Mouse (Mus musculus) embryonic fibroblast, embryonic 13.5 days (primary cell): ENCODE measurements around the gene Ptk6.

Source experiments
- CTCF ChIP-seq: IDR thresholded peaks from 2 replicates; pipeline ENCODE4 v1.5.1; 2011; ENCODE audit warnings: mild to moderate bottlenecking, control low read depth, low read length, moderate library complexity, borderline replicate concordance; ENCODE audit not compliant: insufficient read depth
- POLR2A ChIP-seq: IDR thresholded peaks from 2 replicates; pipeline ENCODE4 v1.6.1; 2011; ENCODE audit warnings: low read depth, mild to moderate bottlenecking, control low read depth, low read length, moderate library complexity

DNA sequence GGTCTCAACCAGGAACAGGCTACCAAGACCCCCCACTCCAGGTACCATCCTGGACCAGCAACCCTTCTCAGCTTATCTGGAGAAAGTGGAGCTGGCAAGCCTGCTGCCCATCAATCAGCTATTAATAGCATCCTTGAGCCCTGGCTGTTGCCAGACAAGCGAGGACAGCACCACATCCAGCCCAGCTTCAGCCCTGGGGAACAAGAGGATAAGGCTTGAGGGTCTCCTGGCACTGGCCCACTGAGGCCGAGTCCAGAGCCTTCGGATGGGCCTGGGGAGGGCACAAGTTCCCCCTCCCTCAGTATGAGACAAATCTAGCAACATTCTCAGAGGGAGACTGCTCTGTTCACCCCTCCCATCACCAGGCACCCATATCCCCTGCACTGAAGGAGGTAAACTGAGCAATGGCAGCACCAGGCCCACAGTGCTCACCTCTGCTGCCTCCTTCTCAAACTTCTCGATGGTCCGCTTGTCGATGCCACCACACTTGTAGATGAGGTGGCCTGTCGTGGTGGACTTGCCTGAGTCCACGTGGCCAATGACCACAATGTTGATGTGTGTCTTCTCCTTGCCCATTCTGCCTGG lies 47.7 kb downstream of the Ptk6 start:
- no peak for TF ChIP-seq CTCF
- no peak for TF ChIP-seq POLR2A
